In the genomic region with DNA sequence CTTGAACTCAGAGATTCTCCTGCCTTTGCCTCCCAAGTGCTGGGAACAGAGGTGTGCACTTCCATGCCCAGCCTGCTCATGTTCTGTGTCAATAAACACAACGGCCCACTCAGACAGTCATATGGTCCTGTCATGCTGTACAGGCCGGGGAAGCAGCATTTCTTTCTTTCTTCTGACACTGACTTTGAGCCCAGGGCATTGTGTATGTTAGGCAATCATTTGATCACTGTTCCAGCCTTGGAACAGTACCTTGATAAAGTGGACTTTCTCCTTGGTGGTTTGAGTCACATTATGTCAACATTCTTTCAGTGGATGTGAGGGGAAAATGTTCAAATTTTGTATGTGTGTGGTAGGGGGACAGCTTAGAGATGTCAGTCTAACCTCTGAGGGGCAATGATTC, we compare ENCODE assay signal across 26 mouse cellular contexts.
"Had no signal": no experiment of that assay in that cellular context is flagged by ENCODE, and none has a peak within 500 bp of the region (broad histone marks: within the 10 kb centered on the region; RNA-seq: fewer than 3 reads in every experiment).

No protein-coding gene starts in this region.

- H3K4me2 ChIP-seq: heart, embryonic 11.5 days; heart, embryonic 13.5 days; heart, embryonic 15.5 days; hindbrain, embryonic 13.5 days; hindbrain, embryonic 15.5 days; kidney, embryonic 15.5 days; limb, embryonic 13.5 days; limb, embryonic 15.5 days; liver, embryonic 12.5 days had no signal

- H3K9me3 ChIP-seq: heart, embryonic 13.5 days; heart, embryonic 15.5 days; hindbrain, embryonic 13.5 days; hindbrain, embryonic 15.5 days; kidney, embryonic 15.5 days; limb, embryonic 13.5 days; limb, embryonic 15.5 days; liver, embryonic 12.5 days had no signal

- H3K4me1 ChIP-seq: heart, embryonic 13.5 days; heart, embryonic 15.5 days; kidney, embryonic 15.5 days; limb, embryonic 13.5 days; limb, embryonic 15.5 days; liver, embryonic 12.5 days had no signal

- H3K27me3 ChIP-seq: heart, embryonic 13.5 days; heart, embryonic 15.5 days; hindbrain, embryonic 13.5 days; hindbrain, embryonic 15.5 days; kidney, embryonic 15.5 days; limb, embryonic 13.5 days; limb, embryonic 15.5 days had no signal

- H3K9ac ChIP-seq: heart, embryonic 13.5 days; heart, embryonic 15.5 days; hindbrain, embryonic 13.5 days; hindbrain, embryonic 15.5 days; kidney, embryonic 15.5 days; limb, embryonic 13.5 days; limb, embryonic 15.5 days; liver, embryonic 12.5 days had no signal

- H3K36me3 ChIP-seq: heart, embryonic 13.5 days; heart, embryonic 15.5 days; hindbrain, embryonic 13.5 days; hindbrain, embryonic 15.5 days; kidney, embryonic 15.5 days; limb, embryonic 13.5 days; limb, embryonic 15.5 days; liver, embryonic 12.5 days had no signal

- H3K27ac ChIP-seq: heart, adult 2 months; heart, embryonic 13.5 days; heart, embryonic 15.5 days; hindbrain, embryonic 13.5 days; hindbrain, embryonic 15.5 days; hindbrain, postnatal 0 days; kidney, embryonic 15.5 days; kidney, postnatal 0 days; limb, embryonic 13.5 days; limb, embryonic 15.5 days; liver, embryonic 12.5 days had no signal

- DNase-seq: gastrocnemius, postnatal 14 days; gastrocnemius, postnatal 36 days; heart, adult 11 months; heart, adult 2 months; heart, postnatal 14 days; heart, postnatal 36 days; kidney, adult 11 months; kidney, adult 2 months; kidney, adult 9 months; kidney, postnatal 14 days; kidney, postnatal 36 days; layer of hippocampus, adult 9-11 months; layer of hippocampus, postnatal 36 days; left cerebral cortex, postnatal 4 days had no signal

- H3K4me3 ChIP-seq: heart, adult 2 months; heart, embryonic 13.5 days; heart, embryonic 15.5 days; hindbrain, embryonic 13.5 days; hindbrain, embryonic 15.5 days; kidney, embryonic 15.5 days; limb, embryonic 13.5 days; limb, embryonic 15.5 days; liver, embryonic 12.5 days had no signal

- ATAC-seq: hindbrain, postnatal 0 days; intestine, embryonic 16.5 days; liver, embryonic 12.5 days had no signal
